Comparison of ENCODE assay signal across 9 mouse cellular contexts in genomic region chrX:47891243-47891906, GRCm38 (mm10). TPM values are rescaled to one million over a fixed set of nuclear protein-coding genes. Genes with fewer than 3 reads are reported as not detected.
DNase-seq lines count a peak whose midpoint lies in the region; ATAC-seq and TF ChIP-seq lines count a peak whose summit lies in the region.
"Had no signal": no experiment of that assay in that cellular context is flagged by ENCODE, and none has a peak within 500 bp of the region (broad histone marks: within the 10 kb centered on the region; RNA-seq: fewer than 3 reads in every experiment).

No protein-coding gene starts in this region.

- H3K4me1 ChIP-seq in heart, adult 2 months (ENCODE audit: control insufficient read depth, insufficient read depth, low read length) = no peaks in the 10 kb centered on the region
- no peaks in the 10 kb centered on the region; the same call in 1 of the 2 replicates for H3K4me1 ChIP-seq in thymus, adult 2 months (replicated peaks; ENCODE audit: control insufficient read depth, insufficient read depth, low read length)
- no peaks in the 10 kb centered on the region for H3K4me1 ChIP-seq in limb, embryonic 11.5 days (ENCODE audit: control insufficient read depth, insufficient read depth, low read length)
- H3K4me1 ChIP-seq in small intestine, adult 2 months (ENCODE audit: control insufficient read depth, insufficient read depth, insufficient read length, low read length) = no peaks in the 10 kb centered on the region

- WGBS in heart, adult 2 months = 20% methylated on average over 11 of the region's 12 CpGs
- WGBS in thymus, adult 2 months = 43% methylated on average over 8 of the region's 12 CpGs
- 14% methylated on average over 7 of the region's 12 CpGs for WGBS in limb, embryonic 11.5 days
- WGBS in small intestine, adult 2 months = 20% methylated on average over 11 of the region's 12 CpGs

- H3K36me3 ChIP-seq in heart, adult 2 months (ENCODE audit: control insufficient read depth, insufficient read depth, low read length) = no peaks in the 10 kb centered on the region
- no peaks in the 10 kb centered on the region for H3K36me3 ChIP-seq in thymus, adult 2 months (ENCODE audit: control insufficient read depth, insufficient read depth, low read length)
- H3K36me3 ChIP-seq in limb, embryonic 11.5 days (ENCODE audit: control insufficient read depth, insufficient read depth, low read length) = no peaks in the 10 kb centered on the region
- no peaks in the 10 kb centered on the region for H3K36me3 ChIP-seq in small intestine, adult 2 months (ENCODE audit: control insufficient read depth, insufficient read depth, low read length)

- H3K9me3 ChIP-seq in limb, embryonic 11.5 days (ENCODE audit: control insufficient read depth, low read length) = no peaks in the 10 kb centered on the region

- intact Hi-C loops in heart, adult 2 months (cut with DNase I) = no loop called here

- no peak overlapping the region for H3K27ac ChIP-seq in heart, adult 2 months
- H3K27ac ChIP-seq in thymus, adult 2 months (ENCODE audit: control insufficient read depth, insufficient read depth, low read length) = no peak overlapping the region
- H3K27ac ChIP-seq in limb, embryonic 11.5 days (replicated peaks; ENCODE audit: low read depth, low read length) = no peak overlapping the region; the same call in 1 of the 2 replicates
- H3K27ac ChIP-seq in small intestine, adult 2 months (ENCODE audit: insufficient read depth, low read depth, low read length) = no peak overlapping the region
- H3K27ac ChIP-seq: macrophage had no signal

- TF ChIP-seq CTCF in heart, adult 2 months (IDR thresholded peaks at IDR 0.05) = no peak
- no peak for TF ChIP-seq CTCF in thymus, adult 2 months (IDR thresholded peaks at IDR 0.05; ENCODE audit: borderline replicate concordance, control insufficient read depth, extremely low read depth, insufficient read depth, low read length, poor library complexity)
- TF ChIP-seq CTCF in small intestine, adult 2 months (IDR thresholded peaks at IDR 0.05; ENCODE audit: extremely low read depth, insufficient read length, insufficient replicate concordance, low read depth, low read length) = no peak

- H3K79me2 ChIP-seq in heart, adult 2 months (replicated peaks; ENCODE audit: control insufficient read depth, insufficient read depth, low read length) = no peaks in the 10 kb centered on the region

- no peak for TF ChIP-seq EP300 in heart, adult 2 months (IDR thresholded peaks at IDR 0.05; ENCODE audit: insufficient read depth, low read depth, low read length)

- no peak overlapping the region for H3K9ac ChIP-seq in heart, adult 2 months (ENCODE audit: low read depth, low read length)
- peak overlapping the region; percentile 68; the same call in 1 of the 2 replicates for H3K9ac ChIP-seq in limb, embryonic 11.5 days (ENCODE audit: low read length)

- peak overlapping the region; percentile 45 for H3K4me2 ChIP-seq in limb, embryonic 11.5 days (ENCODE audit: low read depth, severe bottlenecking)

- no peaks in the 10 kb centered on the region for H3K27me3 ChIP-seq in heart, adult 2 months (ENCODE audit: control insufficient read depth, insufficient read depth, low read length)
- no peaks in the 10 kb centered on the region; the same call in 1 of the 2 replicates for H3K27me3 ChIP-seq in thymus, adult 2 months (ENCODE audit: control insufficient read depth, insufficient read depth, low read length)
- H3K27me3 ChIP-seq in limb, embryonic 11.5 days (ENCODE audit: control insufficient read depth, insufficient read depth, low read length) = no peaks in the 10 kb centered on the region
- peaks cover 5% of the 10 kb centered on the region for H3K27me3 ChIP-seq in small intestine, adult 2 months (ENCODE audit: control insufficient read depth, insufficient read depth, low read length)

- DNase-seq in heart, adult 11 months = peak; percentile 62
- no peak for DNase-seq in heart, adult 2 months
- DNase-seq in thymus, adult 2 months = no peak
- DNase-seq in thymus, postnatal 14 days = no peak
- DNase-seq in limb, embryonic 11.5 days (ENCODE audit: low spot score) = no peak
- DNase-seq in adrenal gland, postnatal 25 days = no peak
- no peak for DNase-seq in right cerebral cortex, postnatal 10 days (ENCODE audit: low spot score in 2 of 2)

- no peak; the same call in 1 of the 2 replicates for ATAC-seq in limb, embryonic 11.5 days (ENCODE audit: insufficient number of reproducible peaks, low FRiP score, low TSS enrichment, low read depth)

- TF ChIP-seq POLR2A in heart, adult 2 months (IDR thresholded peaks at IDR 0.05; ENCODE audit: insufficient read depth, low read depth, low read length) = no peak
- no peak for TF ChIP-seq POLR2A in thymus, adult 2 months (IDR thresholded peaks at IDR 0.05; ENCODE audit: control insufficient read depth, extremely low read depth, insufficient read depth, low read length, poor library complexity)
- no peak for TF ChIP-seq POLR2A in small intestine, adult 2 months (IDR thresholded peaks at IDR 0.05; ENCODE audit: low read depth, low read length)

- H3K4me3 ChIP-seq in heart, adult 2 months = no peak overlapping the region; the same call in 1 of the 2 replicates
- peak overlapping the region; percentile 20; the same call in 1 of the 2 replicates for H3K4me3 ChIP-seq in thymus, adult 2 months (ENCODE audit: control insufficient read depth, insufficient read depth, low read length)
- H3K4me3 ChIP-seq in limb, embryonic 11.5 days (ENCODE audit: low read depth, low read length) = peak overlapping the region; percentile 53
- H3K4me3 ChIP-seq in small intestine, adult 2 months (ENCODE audit: low read depth, low read length) = peak overlapping the region; percentile 68

RNA-seq across cellular contexts. Expression of gene Smarca1, which starts 1.4 kb away (rescaled TPM):
- total RNA-seq in heart, adult 2 months (2021) = 1 to 10 TPM; 1.5 TPM
- polyA plus RNA-seq in heart, adult 2 months (2012; rRNA removed) = 0.12 and 0.38 TPM in 2 replicates
- polyA plus RNA-seq in thymus, adult 2 months (2012; rRNA removed) = 0.08 and 0.09 TPM in 2 replicates
- 36.0 and 36.5 TPM in 2 replicates for polyA plus RNA-seq in limb, embryonic 11.5 days (2014; fragmentation: Nextera tagmentation; extraction: Ambion mirVana)
- polyA plus RNA-seq in small intestine, adult 2 months (2012; rRNA removed) = 0.06 and 0.44 TPM in 2 replicates
- 24.7 and 35.9 TPM in 2 replicates for total RNA-seq in adrenal gland, postnatal 25 days (2021)
- polyA plus RNA-seq: macrophage had no signal

RNA-seq across cellular contexts. Expression of gene Ocrl, which starts 20.8 kb away (rescaled TPM):
- 10 to 100 TPM in 1 of 2 experiments, 1 to 10 TPM in 1; 9.8 to 11.7 TPM for total RNA-seq in heart, adult 2 months (2021)
- polyA plus RNA-seq in heart, adult 2 months (2012; rRNA removed) = 8.4 and 14.9 TPM in 2 replicates
- polyA plus RNA-seq in thymus, adult 2 months (2012; rRNA removed) = 7.1 and 8.2 TPM in 2 replicates
- 21.6 and 22.4 TPM in 2 replicates for polyA plus RNA-seq in limb, embryonic 11.5 days (2014; fragmentation: Nextera tagmentation; extraction: Ambion mirVana)
- polyA plus RNA-seq in small intestine, adult 2 months (2012; rRNA removed) = 1.9 and 2.2 TPM in 2 replicates
- total RNA-seq in adrenal gland, postnatal 25 days (2021) = 64.2 and 68.0 TPM in 2 replicates

Comparison
In these comparisons a context has a peak if more than half of its experiments do, and no peak if none do; other contexts are left out.
1. RNA of gene Smarca1, which starts 1.4 kb away (polyA plus RNA-seq): 36.0 to 36.5 TPM in limb, embryonic 11.5 days; 0.12 to 0.38 TPM in heart, adult 2 months, 0.08 to 0.09 TPM in thymus, adult 2 months and 0.06 to 0.44 TPM in small intestine, adult 2 months; every median in the first group is over 10 times any median in the second.